Mouse (Mus musculus) limb, embryonic 10.5 days (tissue): Measurements from ENCODE around the gene Gnat1. TPM values are rescaled to one million over a fixed set of nuclear protein-coding genes. Genes with fewer than 3 reads are reported as not detected.

Experiments
- DNase-seq: peaks from one replicate; pipeline ENCODE4 v3.0.0-alpha.2; 2017; ENCODE audit warnings: low spot score
- H3K27ac ChIP-seq: fragments of 300-500 bp; sonication (generic); 2 replicates; pipeline ENCODE4 v1.5.1; 2016; ENCODE audit warnings: mild to moderate bottlenecking
- H3K27me3 ChIP-seq: fragments of 300-500 bp; sonication (generic); 2 replicates; pipeline ENCODE4 v1.6.1; 2016; ENCODE audit warnings: low read depth, mild to moderate bottlenecking; ENCODE audit not compliant: poor library complexity, severe bottlenecking
- H3K36me3 ChIP-seq: fragments of 300-500 bp; sonication (generic); 2 replicates; pipeline ENCODE4 v1.6.1; 2016; ENCODE audit warnings: mild to moderate bottlenecking, moderate library complexity
- H3K4me1 ChIP-seq: fragments of 300-500 bp; sonication (generic); 2 replicates; pipeline ENCODE4 v1.6.1; 2016
- H3K4me3 ChIP-seq: fragments of 300-500 bp; sonication (generic); 2 replicates; pipeline ENCODE4 v1.5.1; 2016; ENCODE audit warnings: mild to moderate bottlenecking, moderate library complexity
- H3K9me3 ChIP-seq: fragments of 300-500 bp; sonication (generic); replicated peaks from 2 replicates; pipeline ENCODE4 v1.6.1; 2016; ENCODE audit warnings: mild to moderate bottlenecking
- WGBS: fragments of 180-500 bp; shearing (Covaris S2); methylation state at CpG from one replicate; pipeline ENCODE4 v1.1.7; 2016; 5-methylcytosine and 5-hydroxymethylcytosine counted together
- polyA plus RNA-seq: library from polyadenylated mRNA; unstranded; fragments of >200 nt; fragmentation: Nextera tagmentation; extraction: Ambion mirVana; gene quantifications from 2 replicates; pipeline ENCODE4 v1.2.1, GENCODE M21; 2016

The Gnat1 gene
- polyA plus RNA-seq, 1 experiment from 2014 or later: 2.6 TPM

DNA sequence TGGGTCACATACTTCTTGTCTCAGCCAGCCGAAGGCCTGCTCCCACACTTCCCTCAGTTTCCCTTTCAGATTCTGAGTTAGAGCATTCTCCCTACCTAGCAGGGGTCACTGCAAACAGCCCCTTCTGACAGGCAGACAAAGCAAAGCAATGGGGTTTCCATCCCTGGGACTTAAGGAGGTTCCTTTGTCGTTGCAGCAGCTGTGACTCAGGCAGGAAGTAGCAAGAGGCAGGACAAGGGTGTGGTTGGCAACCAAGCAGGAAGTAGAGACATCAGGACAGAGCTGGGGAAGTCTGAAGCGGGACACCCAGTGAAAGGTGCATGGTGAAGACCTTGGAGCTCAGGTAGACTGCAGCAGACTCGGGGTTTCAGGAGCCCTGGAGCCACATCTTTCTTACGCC lies 55.0 kb downstream of the Gnat1 start:
- no peaks in the 10 kb centered on the region for H3K27me3 ChIP-seq
- peaks cover 81% of the 10 kb centered on the region for H3K36me3 ChIP-seq
- H3K4me3 ChIP-seq: no peak overlapping the region
- H3K9me3 ChIP-seq: no peaks in the 10 kb centered on the region
- DNase-seq: no peak
- peaks cover 44% of the 10 kb centered on the region for H3K4me1 ChIP-seq
- WGBS: 85% methylated on average over 5 of the region's 5 CpGs
- peak overlapping the region; percentile 12; the same call in 1 of the 2 replicates for H3K27ac ChIP-seq

Other genes starting within 250 kb of the Gnat1 start
- 41.3 and 43.5 TPM in 2 replicates for gene Tmem115, start 145.8 kb downstream of the Gnat1 start, polyA plus RNA-seq
- 13.2 and 15.8 TPM in 2 replicates for gene Cyb561d2, start 137.5 kb downstream of the Gnat1 start, polyA plus RNA-seq
- gene Nprl2, start 137.5 kb downstream of the Gnat1 start, polyA plus RNA-seq: 34.0 and 37.3 TPM in 2 replicates
- gene Zmynd10, start 132.4 kb downstream of the Gnat1 start, polyA plus RNA-seq: 0.25 and 0.33 TPM in 2 replicates
- 55.3 and 57.4 TPM in 2 replicates for gene Rassf1, start 128.2 kb downstream of the Gnat1 start, polyA plus RNA-seq
- 60.4 and 62.5 TPM in 2 replicates for gene Tusc2, start 116.5 kb downstream of the Gnat1 start, polyA plus RNA-seq
- 160 and 168 TPM in 2 replicates for gene Hyal2, start 111.8 kb downstream of the Gnat1 start, polyA plus RNA-seq
- gene Hyal1, start 102.8 kb downstream of the Gnat1 start, polyA plus RNA-seq: 7.9 and 10.2 TPM in 2 replicates
- gene Naa80, start 100.8 kb downstream of the Gnat1 start, polyA plus RNA-seq: 20.1 and 22.5 TPM in 2 replicates
- gene Hyal3, start 98.9 kb downstream of the Gnat1 start, polyA plus RNA-seq: 0.56 and 0.82 TPM in 2 replicates
- 55.0 and 69.4 TPM in 2 replicates for gene Ifrd2, start 92.1 kb downstream of the Gnat1 start, polyA plus RNA-seq
- gene Sema3b, start 70.5 kb downstream of the Gnat1 start, polyA plus RNA-seq: 2.2 and 3.6 TPM in 2 replicates
- gene Gnai2, start 44.3 kb downstream of the Gnat1 start, polyA plus RNA-seq: 355 and 403 TPM in 2 replicates
- 3.9 and 4.3 TPM in 2 replicates for gene Slc38a3, start 10.2 kb downstream of the Gnat1 start, polyA plus RNA-seq
- 31.7 and 33.6 TPM in 2 replicates for gene Sema3f, start 30.8 kb upstream of the Gnat1 start, polyA plus RNA-seq
- gene Rbm5, start 91.3 kb upstream of the Gnat1 start, polyA plus RNA-seq: 164 and 214 TPM in 2 replicates
- 96.4 and 116 TPM in 2 replicates for gene Rbm6, start 193.5 kb upstream of the Gnat1 start, polyA plus RNA-seq
- gene Mon1a, start 208.4 kb upstream of the Gnat1 start, polyA plus RNA-seq: 10.9 and 11.6 TPM in 2 replicates
- gene Mst1r, start 227.2 kb upstream of the Gnat1 start, polyA plus RNA-seq: 0.30 and 1.2 TPM in 2 replicates
- gene Actl11, start 248.8 kb upstream of the Gnat1 start, polyA plus RNA-seq: not detected in 2 replicates